Mouse (Mus musculus) heart, postnatal 36 days (tissue): ENCODE data around the gene Hist1h2bj. TPM values are rescaled to one million over a fixed set of nuclear protein-coding genes. Genes with fewer than 3 reads are reported as not detected.

Experiments
- DNase-seq, 2 experiments: peaks; one replicate each; pipeline ENCODE4 v3.0.0; 2021 to 2022
- intact Hi-C: fragments of 180-260 bp; cut with DNase I; formaldehyde crosslinking; loops from one replicate; pipeline ENCODE4 v1.15.1; 2025
- total RNA-seq, 2 experiments: library from RNA; stranded (reverse); gene quantifications; 2 replicates each; pipeline ENCODE4 v1.2.3; 2021

Hist1h2bj gene
- total RNA-seq, 2 experiments from 2014 or later: 7.2 to 9.7 TPM

- intact Hi-C loops: no loop called here
- no peak for DNase-seq
These were observed 6.7 kb upstream of the Hist1h2bj start for GRCm38 (mm10) chr13:22036149-22036956.

- DNase-seq: no peak
- intact Hi-C loops: no loop called here
These were observed 6.0 kb upstream of the Hist1h2bj start for GRCm38 (mm10) chr13:22036986-22037385.

- no peak for DNase-seq
- intact Hi-C loops: no loop called here
These were observed 5.6 kb upstream of the Hist1h2bj start for GRCm38 (mm10) chr13:22037415-22037814.

GRCm38 (mm10) chr13:22039364-22039763 lies 3.6 kb upstream of the Hist1h2bj start:
- intact Hi-C loops: no loop called here
- DNase-seq: no peak

GRCm38 (mm10) chr13:22039951-22040463 lies 3.0 kb upstream of the Hist1h2bj start:
- intact Hi-C loops: loop anchor here (2.0 to 10.0 kb wide), 8 partner anchors 215 to 1702 kb away; partner anchors contain the start of genes Hist1h1t, Hist1h2af, Hist1h2ai and Hist1h2bc
- DNase-seq: no peak

GRCm38 (mm10) chr13:22040464-22041141 lies 2.4 kb upstream of the Hist1h2bj start:
- intact Hi-C loops: loop anchor here (2.0 to 10.0 kb wide), 8 partner anchors 216 to 1702 kb away; partner anchors contain the start of genes Hist1h1t, Hist1h2af, Hist1h2ai and Hist1h2bc
- no peak for DNase-seq

- intact Hi-C loops: loop anchor here (2.0 to 10.0 kb wide), 8 partner anchors 216 to 1701 kb away; partner anchors contain the start of genes Hist1h1t, Hist1h2af, Hist1h2ai and Hist1h2bc
- peak; percentile 95 to 98 for DNase-seq
These were observed 1.9 kb upstream of the Hist1h2bj start, which contains the start of gene Hist1h4i for GRCm38 (mm10) chr13:22041142-22041536. Gene Hist1h4i, minus strand, starts transcription at chr13:22041362.

- intact Hi-C loops: loop anchor here (2.0 to 10.0 kb wide), 8 partner anchors 217 to 1700 kb away; partner anchors contain the start of genes Hist1h1t, Hist1h2af, Hist1h2ai and Hist1h2bc
- DNase-seq: no peak
These were observed 1.1 kb upstream of the Hist1h2bj start for GRCm38 (mm10) chr13:22041651-22042567.

- intact Hi-C loops: loop anchor here (5.0 to 10.0 kb wide), 6 partner anchors 219 to 1699 kb away; partner anchors contain the start of genes Hist1h1t, Hist1h2af, Hist1h2ai and Hist1h2bl
- no peak for DNase-seq
These were observed 753 bp downstream of the Hist1h2bj start for GRCm38 (mm10) chr13:22043503-22044431.

- intact Hi-C loops: loop anchor here (5.0 to 10.0 kb wide), 7 partner anchors 220 to 1698 kb away; partner anchors contain the start of genes Abt1, Hist1h1t, Hist1h2af and Hist1h2ai
- DNase-seq: no peak
These were observed 1.6 kb downstream of the Hist1h2bj start for GRCm38 (mm10) chr13:22044432-22045155.

- intact Hi-C loops: loop anchor here (5.0 to 10.0 kb wide), 2 partner anchors 221 to 1377 kb away; partner anchors contain the start of gene Abt1
- DNase-seq: no peak
These were observed 2.3 kb downstream of the Hist1h2bj start for GRCm38 (mm10) chr13:22045311-22045710.

- DNase-seq: no peak
- intact Hi-C loops: loop anchor here (5.0 to 10.0 kb wide), 2 partner anchors 224 to 1373 kb away; partner anchors contain the start of gene Abt1
These were observed 6.0 kb downstream of the Hist1h2bj start for GRCm38 (mm10) chr13:22049041-22049440.

- intact Hi-C loops: loop anchor here (5.0 to 10.0 kb wide), 2 partner anchors 225 to 1372 kb away; partner anchors contain the start of gene Abt1
- no peak for DNase-seq
These were observed 6.9 kb downstream of the Hist1h2bj start for GRCm38 (mm10) chr13:22049737-22050440.

GRCm38 (mm10) chr13:22050591-22051522 lies 7.8 kb downstream of the Hist1h2bj start:
- peak; percentile 85 to 89 for DNase-seq
- intact Hi-C loops: no loop called here

GRCm38 (mm10) chr13:22051523-22051859 lies 8.5 kb downstream of the Hist1h2bj start:
- intact Hi-C loops: no loop called here
- DNase-seq: no peak

GRCm38 (mm10) chr13:22053754-22054153 lies 10.7 kb downstream of the Hist1h2bj start:
- intact Hi-C loops: no loop called here
- no peak for DNase-seq
